Mouse (Mus musculus) small intestine, adult 2 months (tissue): ENCODE results near the gene Shld2. TPM values are rescaled to one million over a fixed set of nuclear protein-coding genes. Genes with fewer than 3 reads are reported as not detected.
A peak's percentile ranks its signal among the peaks of the same experiment; 100 is the strongest.

Experiments
- H3K27ac ChIP-seq: fragments of 200-500 bp; 2 replicates; pipeline ENCODE4 v1.5.1; 2012; ENCODE audit warnings: low read depth, low read length, control low read depth, inconsistent platforms; ENCODE audit not compliant: insufficient read depth
- H3K27me3 ChIP-seq: fragments of 200-500 bp; 2 replicates; pipeline ENCODE4 v1.6.1; 2012; ENCODE audit warnings: mild to moderate bottlenecking, moderate library complexity, low read length, inconsistent platforms; ENCODE audit not compliant: control insufficient read depth, insufficient read depth
- H3K36me3 ChIP-seq: fragments of 200-500 bp; 2 replicates; pipeline ENCODE4 v1.6.1; 2012; ENCODE audit warnings: mild to moderate bottlenecking, low read length, control low read depth, inconsistent platforms; ENCODE audit not compliant: control insufficient read depth, insufficient read depth
- H3K4me1 ChIP-seq: fragments of 200-500 bp; 2 replicates; pipeline ENCODE4 v1.6.1; 2012; ENCODE audit warnings: low read length, inconsistent platforms, mixed read lengths; ENCODE audit not compliant: control insufficient read depth, insufficient read depth, insufficient read length
- H3K4me3 ChIP-seq: fragments of 200-500 bp; 2 replicates; pipeline ENCODE4 v1.5.1; 2012; ENCODE audit warnings: low read depth, mild to moderate bottlenecking, control low read depth, inconsistent platforms, low read length, moderate library complexity
- CTCF ChIP-seq: fragments of 200-500 bp; IDR thresholded peaks from 2 replicates; pipeline ENCODE4 v1.5.1; 2012; ENCODE audit warnings: low read depth, mild to moderate bottlenecking, control low read depth, inconsistent platforms, low read length, moderate library complexity, mixed read lengths; ENCODE audit not compliant: insufficient replicate concordance, insufficient read length; ENCODE audit errors: extremely low read depth
- POLR2A ChIP-seq: fragments of 200-500 bp; IDR thresholded peaks from 2 replicates; pipeline ENCODE4 v1.6.1; 2012; ENCODE audit warnings: low read depth, mild to moderate bottlenecking, control low read depth, inconsistent platforms, low read length, moderate library complexity
- WGBS: fragments of 180-500 bp; shearing (Covaris S2); methylation state at CpG from one replicate; pipeline ENCODE4 v1.1.7; 2018; 5-methylcytosine and 5-hydroxymethylcytosine counted together
- polyA plus RNA-seq: library from polyadenylated mRNA; depleted of rRNA; stranded (reverse); fragments of >200 nt; gene quantifications from 2 replicates; pipeline ENCODE4 v1.2.3, GENCODE M21; 2012

Gene Shld2
- polyA plus RNA-seq, 1 experiment, result 0.79 TPM

- H3K27me3 ChIP-seq, result no peaks in the 10 kb centered on the region
- H3K4me1 ChIP-seq, result peaks cover 34% of the 10 kb centered on the region; the same call in 1 of the 2 replicates
- TF ChIP-seq POLR2A (no peak), CTCF (no peak)
- H3K27ac ChIP-seq, result peak overlapping the region; percentile 62
- H3K4me3 ChIP-seq, result no peak overlapping the region
- WGBS, result 24% methylated on average over 11 of the region's 11 CpGs
- no peaks in the 10 kb centered on the region for H3K36me3 ChIP-seq
Measured at GRCm38 (mm10) chr14:34298871-34299700, 11.2 kb downstream of the Shld2 start.

DNA sequence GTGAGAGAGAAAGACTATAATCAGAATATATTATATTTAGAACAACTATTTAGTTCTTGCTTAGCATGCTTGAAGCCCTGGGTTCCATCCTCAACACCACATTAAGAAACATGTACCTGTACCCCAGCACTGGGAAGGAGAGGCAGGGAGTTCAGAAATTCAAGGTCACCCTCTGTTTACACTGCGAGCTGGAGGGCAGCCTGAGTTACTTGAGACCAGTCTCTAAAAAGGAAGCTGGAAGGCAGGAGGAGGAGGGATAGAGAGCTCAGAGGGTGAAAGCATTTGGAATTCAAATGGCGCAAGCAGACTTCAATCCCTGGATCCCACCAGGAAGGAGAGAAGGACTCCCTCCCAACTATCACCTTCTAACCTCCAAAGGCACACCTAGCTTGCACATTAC is 12.7 kb downstream of the Shld2 start:
- no peak overlapping the region for H3K4me3 ChIP-seq
- TF ChIP-seq CTCF (no peak), POLR2A (no peak)
- no peak overlapping the region for H3K27ac ChIP-seq
- H3K4me1 ChIP-seq, result peaks cover 26% of the 10 kb centered on the region; the same call in 1 of the 2 replicates
- no peaks in the 10 kb centered on the region for H3K36me3 ChIP-seq
- WGBS, result 49% methylated on average over 2 of the region's 2 CpGs
- H3K27me3 ChIP-seq, result no peaks in the 10 kb centered on the region

DNA sequence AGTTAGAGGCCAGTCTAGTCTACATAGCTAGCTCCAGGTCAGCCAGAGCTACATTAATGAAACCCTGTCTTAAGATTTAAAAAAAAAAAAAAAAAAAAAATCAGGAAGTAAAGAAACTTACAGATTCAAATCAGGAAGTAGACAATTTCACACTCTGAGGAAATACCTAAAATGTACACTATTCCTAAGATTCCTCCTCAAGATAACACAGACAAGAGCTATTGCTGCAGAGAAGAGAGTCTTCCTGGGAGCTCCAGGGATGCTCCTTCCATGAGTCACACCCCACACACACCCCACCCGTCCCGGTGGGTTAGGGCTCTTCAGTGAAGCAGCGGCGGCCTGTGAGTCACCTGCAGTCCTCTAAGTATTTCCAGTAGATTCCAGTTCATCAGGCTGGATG is 13.3 kb downstream of the Shld2 start:
- no peak overlapping the region for H3K27ac ChIP-seq
- no peak overlapping the region for H3K4me3 ChIP-seq
- TF ChIP-seq POLR2A, result no peak
- TF ChIP-seq CTCF, result no peak
- 33% methylated on average over 4 of the region's 4 CpGs for WGBS
- H3K4me1 ChIP-seq, result peaks cover 23% of the 10 kb centered on the region; the same call in 1 of the 2 replicates
- H3K27me3 ChIP-seq, result no peaks in the 10 kb centered on the region
- H3K36me3 ChIP-seq, result no peaks in the 10 kb centered on the region

DNA sequence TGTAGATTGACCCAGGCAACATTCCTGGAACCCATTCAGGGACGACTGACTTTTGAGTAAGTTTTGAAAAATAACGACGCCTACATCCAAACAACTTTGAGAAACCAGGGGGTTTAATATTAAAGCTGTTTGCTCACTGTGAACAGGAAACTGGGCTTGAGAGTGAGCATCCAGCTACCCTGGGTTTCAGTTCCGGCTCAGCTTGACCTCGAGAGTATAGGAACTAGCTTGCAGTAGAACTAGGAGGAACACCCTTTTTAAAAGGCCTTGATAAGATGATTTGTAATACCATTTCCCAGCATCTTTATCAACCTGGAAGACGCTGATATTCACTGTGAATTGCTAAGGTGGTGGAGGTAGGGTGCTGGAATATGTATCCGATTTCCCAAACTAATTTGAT is 13.9 kb downstream of the Shld2 start:
- Histone ChIP-seq H3K27ac (no peak overlapping the region), H3K27me3 (no peaks in the 10 kb centered on the region), H3K36me3 (no peaks in the 10 kb centered on the region), H3K4me1 (peaks cover 20% of the 10 kb centered on the region; the same call in 1 of the 2 replicates), H3K4me3 (no peak overlapping the region)
- 67% methylated on average over 7 of the region's 7 CpGs for WGBS
- TF ChIP-seq POLR2A (no peak), CTCF (no peak)

DNA sequence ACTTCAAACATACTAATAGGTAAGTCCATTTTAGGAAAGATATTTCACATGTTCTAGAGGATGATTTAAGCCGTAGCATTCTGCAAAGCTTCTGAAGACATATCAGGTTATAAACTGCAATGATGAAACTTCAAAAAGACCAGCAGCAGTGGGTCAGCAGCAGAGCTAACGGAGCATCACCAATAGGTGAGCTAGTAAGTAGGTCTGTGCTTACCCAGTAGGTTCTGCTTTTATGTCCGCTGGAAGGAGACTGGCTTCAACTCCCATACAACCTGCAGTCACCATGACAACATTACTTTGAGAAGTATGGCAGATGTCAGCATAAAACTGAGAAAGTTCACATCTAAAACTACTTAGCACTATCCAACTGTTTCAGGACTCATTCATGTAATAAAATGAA is 16.7 kb downstream of the Shld2 start:
- H3K27me3 ChIP-seq, result no peaks in the 10 kb centered on the region
- TF ChIP-seq POLR2A (no peak), CTCF (no peak)
- H3K4me3 ChIP-seq, result no peak overlapping the region
- 91% methylated on average over 3 of the region's 3 CpGs for WGBS
- H3K4me1 ChIP-seq, result peaks cover 15% of the 10 kb centered on the region; the same call in 1 of the 2 replicates
- no peak overlapping the region for H3K27ac ChIP-seq
- no peaks in the 10 kb centered on the region for H3K36me3 ChIP-seq

- H3K4me1 ChIP-seq, result peaks cover 8% of the 10 kb centered on the region; the same call in 1 of the 2 replicates
- H3K27ac ChIP-seq, result peak overlapping the region; percentile 77
- 12% methylated on average over 1 of the region's 1 CpGs for WGBS
- no peaks in the 10 kb centered on the region for H3K27me3 ChIP-seq
- TF ChIP-seq CTCF, result no peak
- no peak for TF ChIP-seq POLR2A
- H3K36me3 ChIP-seq, result no peaks in the 10 kb centered on the region
- H3K4me3 ChIP-seq, result no peak overlapping the region
Measured at GRCm38 (mm10) chr14:34290229-34290628, 20.1 kb downstream of the Shld2 start.

- peaks cover 8% of the 10 kb centered on the region; the same call in 1 of the 2 replicates for H3K4me1 ChIP-seq
- no peaks in the 10 kb centered on the region for H3K27me3 ChIP-seq
- no peak for TF ChIP-seq CTCF
- TF ChIP-seq POLR2A, result no peak
- H3K27ac ChIP-seq, result peak overlapping the region; percentile 91
- H3K36me3 ChIP-seq, result no peaks in the 10 kb centered on the region
- no peak overlapping the region for H3K4me3 ChIP-seq
- 56% methylated on average over 3 of the region's 3 CpGs for WGBS
Measured at GRCm38 (mm10) chr14:34289259-34290015, 20.9 kb downstream of the Shld2 start.
